11 mouse cellular contexts compared by ENCODE assay signal in the genomic region with DNA sequence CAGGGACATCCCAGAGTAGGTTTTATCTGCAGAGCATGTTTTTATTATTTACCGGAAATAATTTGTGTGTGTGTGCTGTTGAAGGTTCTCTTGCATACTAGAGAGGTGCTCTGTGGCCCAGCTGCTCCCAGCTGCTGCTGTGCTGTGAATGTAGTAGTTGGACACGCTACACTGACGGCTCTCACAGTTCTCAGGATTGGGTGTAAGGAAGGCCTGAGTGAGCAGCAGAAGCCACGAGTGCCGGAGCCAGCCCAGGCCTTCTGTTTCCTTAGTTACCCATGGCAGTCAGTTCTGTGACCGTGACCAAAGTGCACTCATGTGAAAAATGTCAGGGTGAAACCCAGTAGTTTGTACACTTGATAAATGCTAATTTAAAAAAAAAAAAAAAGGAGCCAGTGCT. TPM values are rescaled to one million over a fixed set of nuclear protein-coding genes. Genes with fewer than 3 reads are reported as not detected.
DNase-seq lines count a peak whose midpoint lies in the region; ATAC-seq and TF ChIP-seq lines count a peak whose summit lies in the region.
"Had no signal": no experiment of that assay in that cellular context is flagged by ENCODE, and none has a peak within 500 bp of the region (broad histone marks: within the 10 kb centered on the region; RNA-seq: fewer than 3 reads in every experiment).

No protein-coding gene starts in this region.

- no peak overlapping the region for H3K4me3 ChIP-seq in embryonic facial prominence, embryonic 14.5 days (ENCODE audit: low read depth, low read length)
- no peak overlapping the region for H3K4me3 ChIP-seq in embryonic facial prominence, embryonic 10.5 days
- no peak overlapping the region for H3K4me3 ChIP-seq in stomach, embryonic 14.5 days (ENCODE audit: low read depth, low read length)
- no peak overlapping the region for H3K4me3 ChIP-seq in stomach, postnatal 0 days (ENCODE audit: low read depth, low read length)
- H3K4me3 ChIP-seq in stomach, embryonic 15.5 days (replicated peaks) = no peak overlapping the region
- H3K4me3 ChIP-seq: liver, embryonic 15.5 days had no signal

- peak; percentile 23 for DNase-seq in embryonic facial prominence, embryonic 14.5 days (ENCODE audit: low spot score)
- DNase-seq in embryonic facial prominence, embryonic 10.5 days (ENCODE audit: low spot score) = no peak
- DNase-seq in stomach, postnatal 0 days (ENCODE audit: low spot score) = no peak
- peak; percentile 77 to 79 for DNase-seq in kidney, adult 8-10 months
- DNase-seq in spleen, postnatal 4 days (ENCODE audit: low spot score in 2 of 2) = no peak
- DNase-seq in thymus, postnatal 36 days = no peak
- DNase-seq: forebrain, postnatal 0 days; thymus, adult 18-20 months had no signal

- no peak overlapping the region for H3K9ac ChIP-seq in embryonic facial prominence, embryonic 14.5 days (ENCODE audit: low read depth, low read length)
- no peak overlapping the region for H3K9ac ChIP-seq in stomach, embryonic 14.5 days (replicated peaks; ENCODE audit: low read depth, low read length)
- H3K9ac ChIP-seq in stomach, postnatal 0 days (ENCODE audit: low read length) = no peak overlapping the region
- no peak overlapping the region for H3K9ac ChIP-seq in stomach, embryonic 15.5 days
- H3K9ac ChIP-seq: forebrain, postnatal 0 days; liver, embryonic 15.5 days had no signal

- TF ChIP-seq CTCF in stomach, postnatal 0 days (IDR thresholded peaks at IDR 0.05; ENCODE audit: low read depth) = no peak

- no peak for TF ChIP-seq EP300 in stomach, postnatal 0 days (optimal IDR thresholded peaks at IDR 0.05)

- peaks cover 50% of the 10 kb centered on the region for H3K36me3 ChIP-seq in embryonic facial prominence, embryonic 14.5 days (ENCODE audit: control insufficient read depth, insufficient read depth, low read length)
- peaks cover 84% of the 10 kb centered on the region for H3K36me3 ChIP-seq in embryonic facial prominence, embryonic 10.5 days (replicated peaks)
- H3K36me3 ChIP-seq in stomach, embryonic 14.5 days (ENCODE audit: control insufficient read depth, insufficient read depth, low read length) = peaks cover 25% of the 10 kb centered on the region
- H3K36me3 ChIP-seq in stomach, postnatal 0 days (ENCODE audit: control insufficient read depth, insufficient read depth, low read length) = peaks cover 12% of the 10 kb centered on the region
- peaks cover 22% of the 10 kb centered on the region for H3K36me3 ChIP-seq in stomach, embryonic 15.5 days

- no peak overlapping the region for H3K4me2 ChIP-seq in embryonic facial prominence, embryonic 14.5 days (ENCODE audit: low read depth, low read length)
- H3K4me2 ChIP-seq in stomach, embryonic 14.5 days (replicated peaks; ENCODE audit: low read depth, low read length) = no peak overlapping the region
- no peak overlapping the region for H3K4me2 ChIP-seq in stomach, postnatal 0 days (replicated peaks; ENCODE audit: low read depth)
- H3K4me2 ChIP-seq in stomach, embryonic 15.5 days = no peak overlapping the region
- H3K4me2 ChIP-seq: liver, embryonic 15.5 days had no signal

- H3K27me3 ChIP-seq in embryonic facial prominence, embryonic 14.5 days (replicated peaks; ENCODE audit: control insufficient read depth, insufficient read depth, low read length) = no peaks in the 10 kb centered on the region
- no peaks in the 10 kb centered on the region for H3K27me3 ChIP-seq in embryonic facial prominence, embryonic 10.5 days (replicated peaks; ENCODE audit: low read depth, poor library complexity, severe bottlenecking)
- no peaks in the 10 kb centered on the region for H3K27me3 ChIP-seq in stomach, embryonic 14.5 days (ENCODE audit: control insufficient read depth, insufficient read depth, low read length)
- H3K27me3 ChIP-seq in stomach, postnatal 0 days (ENCODE audit: control insufficient read depth, insufficient read depth, low read length) = no peaks in the 10 kb centered on the region
- H3K27me3 ChIP-seq in stomach, embryonic 15.5 days (replicated peaks) = no peaks in the 10 kb centered on the region
- H3K27me3 ChIP-seq: liver, embryonic 15.5 days had no signal

- ATAC-seq in embryonic facial prominence, embryonic 14.5 days (ENCODE audit: low read depth) = peak; percentile 31; the same call in 1 of the 2 replicates
- no peak for ATAC-seq in stomach, embryonic 14.5 days (ENCODE audit: insufficient number of reproducible peaks, insufficient read depth, low FRiP score, low read depth)
- ATAC-seq in stomach, postnatal 0 days (ENCODE audit: low FRiP score, low TSS enrichment) = no peak
- ATAC-seq in stomach, embryonic 15.5 days (ENCODE audit: insufficient read depth, low FRiP score, low read depth) = no peak
- ATAC-seq: forebrain, postnatal 0 days had no signal

- WGBS in embryonic facial prominence, embryonic 14.5 days = 81% methylated on average over 6 of the region's 6 CpGs
- WGBS in embryonic facial prominence, embryonic 10.5 days = 91% methylated on average over 6 of the region's 6 CpGs
- WGBS in stomach, embryonic 14.5 days = 73% methylated on average over 6 of the region's 6 CpGs
- WGBS in stomach, postnatal 0 days = 60% methylated on average over 6 of the region's 6 CpGs
- WGBS in stomach, embryonic 15.5 days = 63% methylated on average over 6 of the region's 6 CpGs

- no peak overlapping the region for H3K27ac ChIP-seq in embryonic facial prominence, embryonic 14.5 days (replicated peaks; ENCODE audit: low read depth, low read length)
- no peak overlapping the region for H3K27ac ChIP-seq in embryonic facial prominence, embryonic 10.5 days (replicated peaks)
- H3K27ac ChIP-seq in stomach, embryonic 14.5 days (ENCODE audit: low read length) = 0 out of 2 replicates have a peak overlapping the region, but pooled peaks have one; percentile 5
- H3K27ac ChIP-seq in stomach, postnatal 0 days (replicated peaks) = no peak overlapping the region
- 0 out of 2 replicates have a peak overlapping the region, but pooled peaks have one; percentile 13 for H3K27ac ChIP-seq in stomach, embryonic 15.5 days
- H3K27ac ChIP-seq: liver, embryonic 15.5 days had no signal

- H3K4me1 ChIP-seq in embryonic facial prominence, embryonic 14.5 days (ENCODE audit: control insufficient read depth, insufficient read depth, low read length) = peaks cover 7% of the 10 kb centered on the region
- peaks cover 13% of the 10 kb centered on the region for H3K4me1 ChIP-seq in embryonic facial prominence, embryonic 10.5 days
- H3K4me1 ChIP-seq in stomach, embryonic 14.5 days (ENCODE audit: control insufficient read depth, insufficient read depth, low read length) = no peaks in the 10 kb centered on the region
- H3K4me1 ChIP-seq in stomach, postnatal 0 days (replicated peaks; ENCODE audit: control insufficient read depth, insufficient read depth) = no peaks in the 10 kb centered on the region
- H3K4me1 ChIP-seq in stomach, embryonic 15.5 days = peaks cover 8% of the 10 kb centered on the region

- no peaks in the 10 kb centered on the region for H3K9me3 ChIP-seq in embryonic facial prominence, embryonic 14.5 days (ENCODE audit: control insufficient read depth, low read length)
- H3K9me3 ChIP-seq in embryonic facial prominence, embryonic 10.5 days = no peaks in the 10 kb centered on the region
- no peaks in the 10 kb centered on the region for H3K9me3 ChIP-seq in stomach, embryonic 14.5 days (ENCODE audit: control insufficient read depth, low read depth, low read length)
- no peaks in the 10 kb centered on the region for H3K9me3 ChIP-seq in stomach, postnatal 0 days (ENCODE audit: control insufficient read depth, low read length)
- no peaks in the 10 kb centered on the region for H3K9me3 ChIP-seq in stomach, embryonic 15.5 days
- H3K9me3 ChIP-seq: liver, embryonic 15.5 days had no signal

RNA-seq across cellular contexts. Expression of gene Eif4g3, which starts 25.2 kb away (rescaled TPM):
- 33.9 and 35.4 TPM in 2 replicates for polyA plus RNA-seq in embryonic facial prominence, embryonic 14.5 days (2014; fragmentation: Nextera tagmentation; extraction: Ambion mirVana)
- 39.7 and 41.9 TPM in 2 replicates for polyA plus RNA-seq in embryonic facial prominence, embryonic 10.5 days (2016; fragmentation: Nextera tagmentation; extraction: Ambion mirVana)
- polyA plus RNA-seq in stomach, embryonic 14.5 days (2014; fragmentation: Nextera tagmentation; extraction: Ambion mirVana) = 43.1 and 43.3 TPM in 2 replicates
- polyA plus RNA-seq in stomach, postnatal 0 days (2015; fragmentation: Nextera tagmentation; extraction: Ambion mirVana) = 11.4 and 11.9 TPM in 2 replicates
- polyA plus RNA-seq in stomach, embryonic 15.5 days (2015; fragmentation: Nextera tagmentation; extraction: Ambion mirVana) = 27.7 and 29.7 TPM in 2 replicates

Comparison
In these comparisons a context has a peak if more than half of its experiments do, and no peak if none do; other contexts are left out.
1. DNase-seq: peak in embryonic facial prominence, embryonic 14.5 days (single experiment) and kidney, adult 8-10 months (2 of 2); none in embryonic facial prominence, embryonic 10.5 days (single experiment), stomach, postnatal 0 days (single experiment), spleen, postnatal 4 days (0 of 2) and thymus, postnatal 36 days (0 of 2).
2. H3K27ac ChIP-seq: peak in stomach, embryonic 14.5 days (single experiment) and stomach, embryonic 15.5 days (single experiment); none in embryonic facial prominence, embryonic 14.5 days (single experiment), embryonic facial prominence, embryonic 10.5 days (single experiment) and stomach, postnatal 0 days (single experiment).